Mouse (Mus musculus) large intestine, adult 2 months (tissue): ENCODE measurements around the gene Cdv3. TPM values are rescaled to one million over a fixed set of nuclear protein-coding genes. Genes with fewer than 3 reads are reported as not detected.
"Not testable (repeated sequence)": the region's sequence is repeated elsewhere in the genome, so short reads cannot be mapped to it uniquely, and the experiment has no call there.

ENCODE experiments used
- DNase-seq: peaks from one replicate; pipeline ENCODE4 v3.0.0-alpha.2; 2012; ENCODE audit warnings: low read depth, low spot score
- WGBS: fragments of 180-500 bp; shearing (Covaris S2); methylation state at CpG from one replicate; pipeline ENCODE4 v1.1.7; 2018; 5-methylcytosine and 5-hydroxymethylcytosine counted together
- polyA plus RNA-seq: library from polyadenylated mRNA; depleted of rRNA; stranded (reverse); fragments of >200 nt; gene quantifications from 2 replicates; pipeline ENCODE4 v1.2.3, GENCODE M21; 2012

The Cdv3 gene
- polyA plus RNA-seq, 1 experiment, result 28.7 TPM

- WGBS, result 59% methylated on average over 7 of the region's 7 CpGs
- DNase-seq, result no peak
Measured at GRCm38 (mm10) chr9:103376346-103377320, 11.0 kb upstream of the Cdv3 start.

- DNase-seq, result no peak
- 60% methylated on average over 5 of the region's 5 CpGs for WGBS
Measured at GRCm38 (mm10) chr9:103372271-103373010, 6.8 kb upstream of the Cdv3 start.

GRCm38 (mm10) chr9:103369951-103370350 lies 4.3 kb upstream of the Cdv3 start:
- WGBS, result 77% methylated on average over 4 of the region's 4 CpGs
- DNase-seq, result no peak

- WGBS, result 63% methylated on average over 9 of the region's 9 CpGs
- no peak for DNase-seq
Measured at GRCm38 (mm10) chr9:103366356-103366755, 716 bp upstream of the Cdv3 start.

GRCm38 (mm10) chr9:103364601-103365289 lies 895 bp downstream of the Cdv3 start:
- no peak for DNase-seq
- 3% methylated on average over 94 of the region's 94 CpGs for WGBS

- WGBS, result 3% methylated on average over 21 of the region's 21 CpGs
- no peak for DNase-seq
Measured at GRCm38 (mm10) chr9:103363730-103364417, 1.8 kb downstream of the Cdv3 start.

GRCm38 (mm10) chr9:103363088-103363487 lies 2.6 kb downstream of the Cdv3 start:
- no peak for DNase-seq
- WGBS, result 46% methylated on average over 6 of the region's 6 CpGs

- WGBS, result 34% methylated on average over 2 of the region's 2 CpGs
- no peak for DNase-seq
Measured at GRCm38 (mm10) chr9:103360642-103361041, 5.0 kb downstream of the Cdv3 start.

- 82% methylated on average over 4 of the region's 4 CpGs for WGBS
- DNase-seq, result no peak
Measured at GRCm38 (mm10) chr9:103358545-103358944, 7.1 kb downstream of the Cdv3 start.

- DNase-seq, result no peak
Measured at GRCm38 (mm10) chr9:103357893-103358292, 7.7 kb downstream of the Cdv3 start.

GRCm38 (mm10) chr9:103353500-103354260 lies 12.0 kb downstream of the Cdv3 start:
- WGBS, result 77% methylated on average over 7 of the region's 7 CpGs
- DNase-seq, result not testable (repeated sequence)

GRCm38 (mm10) chr9:103348791-103349190 lies 16.8 kb downstream of the Cdv3 start:
- no peak for DNase-seq

- 70% methylated on average over 1 of the region's 1 CpGs for WGBS
- DNase-seq, result no peak
Measured at GRCm38 (mm10) chr9:103347996-103348490, 17.6 kb downstream of the Cdv3 start.

GRCm38 (mm10) chr9:103347045-103347444 lies 18.6 kb downstream of the Cdv3 start:
- WGBS, result 53% methylated on average over 4 of the region's 4 CpGs
- no peak for DNase-seq

- DNase-seq, result no peak
Measured at GRCm38 (mm10) chr9:103336912-103337311, 28.7 kb downstream of the Cdv3 start.

- WGBS, result 91% methylated on average over 6 of the region's 6 CpGs
- no peak for DNase-seq
Measured at GRCm38 (mm10) chr9:103332663-103333062, 33.0 kb downstream of the Cdv3 start.

- DNase-seq, result no peak
- 62% methylated on average over 9 of the region's 9 CpGs for WGBS
Measured at GRCm38 (mm10) chr9:103326449-103326848, 39.2 kb downstream of the Cdv3 start.

- 83% methylated on average over 1 of the region's 2 CpGs for WGBS
- DNase-seq, result no peak
Measured at GRCm38 (mm10) chr9:103324678-103325077, 41.0 kb downstream of the Cdv3 start.

GRCm38 (mm10) chr9:103309832-103310231 lies 55.8 kb downstream of the Cdv3 start:
- WGBS, result 84% methylated on average over 6 of the region's 6 CpGs
- DNase-seq, result no peak
